Mouse (Mus musculus): ENCODE measurements around the gene Grb14.

Grb14 gene

GRCm38 (mm10) chr2:64878275-64878674 lies 146.5 kb downstream of the Grb14 start:
- DNase-seq (ENCODE audit: low spot score), result no peak
